Mouse (Mus musculus) brain, embryonic 18.5 days (tissue): ENCODE measurements around the gene Gpr137c.

Experiments used
- DNase-seq: peaks from one replicate; pipeline ENCODE4 v3.0.0-alpha.2; 2012; ENCODE audit warnings: low read depth, low spot score

The Gpr137c gene

GRCm38 (mm10) chr14:45291608-45292007 lies 72.1 kb downstream of the Gpr137c start:
- DNase-seq = no peak

- DNase-seq = no peak
Measured at GRCm38 (mm10) chr14:45303939-45304338, 84.4 kb downstream of the Gpr137c start.

- DNase-seq = no peak
Measured at GRCm38 (mm10) chr14:45304389-45304788, 84.9 kb downstream of the Gpr137c start.

- DNase-seq = no peak
Measured at GRCm38 (mm10) chr14:45305852-45306251, 86.3 kb downstream of the Gpr137c start.

- DNase-seq = no peak
Measured at GRCm38 (mm10) chr14:45307630-45308328, 88.3 kb downstream of the Gpr137c start.

GRCm38 (mm10) chr14:45309646-45310045 lies 90.1 kb downstream of the Gpr137c start:
- no peak for DNase-seq

GRCm38 (mm10) chr14:45310101-45310500 lies 90.6 kb downstream of the Gpr137c start:
- DNase-seq = no peak

GRCm38 (mm10) chr14:45316927-45317326 lies 97.4 kb downstream of the Gpr137c start:
- DNase-seq = no peak

GRCm38 (mm10) chr14:45317921-45318411 lies 98.4 kb downstream of the Gpr137c start:
- DNase-seq = no peak

GRCm38 (mm10) chr14:45318426-45319236 lies 99.1 kb downstream of the Gpr137c start, which contains the start of gene Ero1l:
Ero1l (minus strand) TSS chr14:45318771.
- DNase-seq = peak; percentile 60

GRCm38 (mm10) chr14:45319237-45319610 lies 99.7 kb downstream of the Gpr137c start:
- no peak for DNase-seq

GRCm38 (mm10) chr14:45320111-45320510 lies 100.6 kb downstream of the Gpr137c start:
- DNase-seq = no peak

- DNase-seq = no peak
Measured at GRCm38 (mm10) chr14:45321067-45321466, 101.5 kb downstream of the Gpr137c start.

GRCm38 (mm10) chr14:45321622-45322021 lies 102.1 kb downstream of the Gpr137c start:
- no peak for DNase-seq

GRCm38 (mm10) chr14:45322450-45322849 lies 102.9 kb downstream of the Gpr137c start:
- DNase-seq = no peak

- no peak for DNase-seq
Measured at GRCm38 (mm10) chr14:45323320-45323719, 103.8 kb downstream of the Gpr137c start.

- DNase-seq = no peak
Measured at GRCm38 (mm10) chr14:45325471-45325870, 106.0 kb downstream of the Gpr137c start.

GRCm38 (mm10) chr14:45328072-45328713 lies 108.7 kb downstream of the Gpr137c start:
- DNase-seq = no peak

GRCm38 (mm10) chr14:45329018-45329588 lies 109.6 kb downstream of the Gpr137c start:
- DNase-seq = no peak

GRCm38 (mm10) chr14:45329589-45330181 lies 110.2 kb downstream of the Gpr137c start, which contains the start of gene Psmc6:
Psmc6 (plus strand) TSS chr14:45329788.
- DNase-seq = peak; percentile 83
